8 mouse cellular contexts compared by ENCODE assay signal in genomic region chr12:49384876-49385630, GRCm38 (mm10). TPM values are rescaled to one million over a fixed set of nuclear protein-coding genes. Genes with fewer than 3 reads are reported as not detected.
A peak's percentile ranks its signal among the peaks of the same experiment; 100 is the strongest.
DNase-seq lines count a peak whose midpoint lies in the region; ATAC-seq lines count a peak whose summit lies in the region.

Gene Gm43517, plus strand, starts transcription at chr12:49385174.

- no peaks in the 10 kb centered on the region for H3K36me3 ChIP-seq in lung, embryonic 16.5 days (ENCODE audit: control insufficient read depth, insufficient read depth, low read length)
- no peaks in the 10 kb centered on the region for H3K36me3 ChIP-seq in embryonic facial prominence, embryonic 13.5 days
- no peaks in the 10 kb centered on the region for H3K36me3 ChIP-seq in midbrain, embryonic 11.5 days (ENCODE audit: control insufficient read depth, insufficient read depth, low read length)

- H3K4me1 ChIP-seq in lung, embryonic 16.5 days (replicated peaks; ENCODE audit: control insufficient read depth, insufficient read depth, low read length) = peaks cover 11% of the 10 kb centered on the region
- peaks cover 8% of the 10 kb centered on the region; the same call in 1 of the 2 replicates for H3K4me1 ChIP-seq in embryonic facial prominence, embryonic 13.5 days
- peaks cover 4% of the 10 kb centered on the region; the same call in 1 of the 2 replicates for H3K4me1 ChIP-seq in midbrain, embryonic 11.5 days (ENCODE audit: control insufficient read depth, insufficient read depth, low read length)

- H3K9ac ChIP-seq in lung, embryonic 16.5 days (ENCODE audit: low read length) = no peak within 1 kb of the TSS
- H3K9ac ChIP-seq in embryonic facial prominence, embryonic 13.5 days = peak within 1 kb of the TSS; percentile 46
- H3K9ac ChIP-seq in midbrain, embryonic 11.5 days (ENCODE audit: low read length) = no peak within 1 kb of the TSS

- WGBS in lung, embryonic 16.5 days = 1% methylated on average over 68 of the region's 75 CpGs
- WGBS in embryonic facial prominence, embryonic 13.5 days = under 1% methylated on average over 73 of the region's 75 CpGs
- WGBS in midbrain, embryonic 11.5 days = 1% methylated on average over 66 of the region's 75 CpGs

- no peak for DNase-seq in lung, postnatal 10 days
- DNase-seq in kidney, postnatal 4 days = peak; percentile 48 to 55
- DNase-seq in midbrain, embryonic 11.5 days (ENCODE audit: low spot score, missing footprints) = peak; percentile 96
- DNase-seq in urinary bladder, postnatal 10 days (ENCODE audit: low spot score) = no peak
- DNase-seq in lung, postnatal 36 days = no peak
- no peak for DNase-seq in urinary bladder, postnatal 36 days (ENCODE audit: low spot score in 2 of 2)

- peak within 1 kb of the TSS; percentile 39 for H3K4me3 ChIP-seq in lung, embryonic 16.5 days (ENCODE audit: low read length)
- H3K4me3 ChIP-seq in embryonic facial prominence, embryonic 13.5 days = peak within 1 kb of the TSS; percentile 43
- peak within 1 kb of the TSS; percentile 34 for H3K4me3 ChIP-seq in midbrain, embryonic 11.5 days (ENCODE audit: low read depth, low read length)

- peak within 1 kb of the TSS; percentile 47; the same call in 1 of the 2 replicates for H3K4me2 ChIP-seq in lung, embryonic 16.5 days (ENCODE audit: low read depth, low read length)
- H3K4me2 ChIP-seq in embryonic facial prominence, embryonic 13.5 days = peak within 1 kb of the TSS; percentile 58
- peak within 1 kb of the TSS; percentile 58 for H3K4me2 ChIP-seq in midbrain, embryonic 11.5 days

- peaks cover 74% of the 10 kb centered on the region for H3K27me3 ChIP-seq in lung, embryonic 16.5 days (ENCODE audit: control insufficient read depth, insufficient read depth, low read depth, low read length)
- peaks cover 80% of the 10 kb centered on the region for H3K27me3 ChIP-seq in embryonic facial prominence, embryonic 13.5 days
- peaks cover 79% of the 10 kb centered on the region for H3K27me3 ChIP-seq in midbrain, embryonic 11.5 days (ENCODE audit: control insufficient read depth, insufficient read depth, low read length)

- H3K27ac ChIP-seq in lung, embryonic 16.5 days (ENCODE audit: low read length) = no peak within 1 kb of the TSS
- H3K27ac ChIP-seq in embryonic facial prominence, embryonic 13.5 days = peak within 1 kb of the TSS; percentile 55; the same call in 1 of the 2 replicates
- no peak within 1 kb of the TSS for H3K27ac ChIP-seq in midbrain, embryonic 11.5 days (ENCODE audit: low read depth, low read length)

- peak; percentile 43 for ATAC-seq in lung, embryonic 16.5 days (ENCODE audit: low read depth)
- no peak for ATAC-seq in embryonic facial prominence, embryonic 13.5 days (ENCODE audit: insufficient number of reproducible peaks, insufficient read depth, low FRiP score, low TSS enrichment, low read depth)
- ATAC-seq in midbrain, embryonic 11.5 days (ENCODE audit: low FRiP score) = peak; percentile 31; the same call in 1 of the 2 replicates

- H3K9me3 ChIP-seq in lung, embryonic 16.5 days (ENCODE audit: control insufficient read depth, low read length) = no peaks in the 10 kb centered on the region; the same call in 1 of the 2 replicates
- no peaks in the 10 kb centered on the region for H3K9me3 ChIP-seq in embryonic facial prominence, embryonic 13.5 days
- H3K9me3 ChIP-seq in midbrain, embryonic 11.5 days (ENCODE audit: control insufficient read depth, low read length) = no peaks in the 10 kb centered on the region

RNA-seq across cellular contexts. Expression of gene Gm43517, which starts in this region (rescaled TPM):
- polyA plus RNA-seq in lung, embryonic 16.5 days (2015; fragmentation: Nextera tagmentation; extraction: Ambion mirVana) = not detected in 2 replicates
- polyA plus RNA-seq in embryonic facial prominence, embryonic 13.5 days (2015; fragmentation: Nextera tagmentation; extraction: Ambion mirVana) = not detected in 2 replicates
- polyA plus RNA-seq in midbrain, embryonic 11.5 days (2014; fragmentation: Nextera tagmentation; extraction: Ambion mirVana) = 0.07 TPM in 1 of 2 replicates, not detected in the other

Comparison
In these comparisons a context has a peak if more than half of its experiments do, and no peak if none do; other contexts are left out.
1. Peak in ATAC-seq, H3K4me3 ChIP-seq and H3K4me2 ChIP-seq in lung, embryonic 16.5 days; RNA of the gene not detected or under 1 TPM.
2. Peak in DNase-seq, ATAC-seq, H3K4me3 ChIP-seq and H3K4me2 ChIP-seq in midbrain, embryonic 11.5 days; RNA of the gene not detected or under 1 TPM.
3. DNase-seq: peak in kidney, postnatal 4 days (2 of 2); none in lung, postnatal 10 days (single experiment), urinary bladder, postnatal 10 days (single experiment), lung, postnatal 36 days (single experiment) and urinary bladder, postnatal 36 days (0 of 2).
4. Peak in every context shown above with its lines, with median percentiles within 50 percentile points of each other: H3K4me2 ChIP-seq and H3K4me3 ChIP-seq.